Mouse (Mus musculus) thymus, adult 2 months (tissue): ENCODE results near the gene P2rx6. TPM values are rescaled to one million over a fixed set of nuclear protein-coding genes. Genes with fewer than 3 reads are reported as not detected.
A peak's percentile ranks its signal among the peaks of the same experiment; 100 is the strongest.

Experiments used
- DNase-seq: peaks from one replicate; pipeline ENCODE4 v3.0.0; 2021
- H3K27ac ChIP-seq: fragments of 200-500 bp; 2 replicates; pipeline ENCODE4 v1.5.1; 2012; ENCODE audit warnings: low read length, control low read depth; ENCODE audit not compliant: control insufficient read depth, insufficient read depth
- H3K27me3 ChIP-seq: fragments of 200-500 bp; 2 replicates; pipeline ENCODE4 v1.6.1; 2012; ENCODE audit warnings: mild to moderate bottlenecking, low read length, moderate library complexity, mixed read lengths; ENCODE audit not compliant: control insufficient read depth, insufficient read depth
- H3K36me3 ChIP-seq: fragments of 200-500 bp; 2 replicates; pipeline ENCODE4 v1.6.1; 2012; ENCODE audit warnings: mild to moderate bottlenecking, low read length, moderate library complexity; ENCODE audit not compliant: control insufficient read depth, insufficient read depth
- H3K4me1 ChIP-seq: fragments of 200-500 bp; replicated peaks from 2 replicates; pipeline ENCODE4 v1.6.1; 2012; ENCODE audit warnings: low read length; ENCODE audit not compliant: control insufficient read depth, insufficient read depth
- H3K4me3 ChIP-seq: fragments of 200-500 bp; 2 replicates; pipeline ENCODE4 v1.5.1; 2012; ENCODE audit warnings: mild to moderate bottlenecking, low read length, control low read depth, moderate library complexity; ENCODE audit not compliant: control insufficient read depth, insufficient read depth
- CTCF ChIP-seq: fragments of 200-500 bp; IDR thresholded peaks from 2 replicates; pipeline ENCODE4 v1.5.1; 2012; ENCODE audit warnings: mild to moderate bottlenecking, control low read depth, low read length, moderate library complexity, borderline replicate concordance; ENCODE audit not compliant: control insufficient read depth, poor library complexity, insufficient read depth; ENCODE audit errors: extremely low read depth
- POLR2A ChIP-seq: fragments of 200-500 bp; IDR thresholded peaks from 2 replicates; pipeline ENCODE4 v1.6.1; 2012; ENCODE audit warnings: mild to moderate bottlenecking, low read length, control low read depth, moderate library complexity; ENCODE audit not compliant: control insufficient read depth, poor library complexity, insufficient read depth; ENCODE audit errors: extremely low read depth
- WGBS: fragments of 180-500 bp; shearing (Covaris S2); methylation state at CpG from one replicate; pipeline ENCODE4 v1.1.7; 2018; 5-methylcytosine and 5-hydroxymethylcytosine counted together
- polyA plus RNA-seq: library from polyadenylated mRNA; depleted of rRNA; stranded (reverse); fragments of >200 nt; gene quantifications from 2 replicates; pipeline ENCODE4 v1.2.3, GENCODE M21; 2012; rRNA removed

Gene P2rx6
- polyA plus RNA-seq, 1 experiment: 1.8 TPM

DNA sequence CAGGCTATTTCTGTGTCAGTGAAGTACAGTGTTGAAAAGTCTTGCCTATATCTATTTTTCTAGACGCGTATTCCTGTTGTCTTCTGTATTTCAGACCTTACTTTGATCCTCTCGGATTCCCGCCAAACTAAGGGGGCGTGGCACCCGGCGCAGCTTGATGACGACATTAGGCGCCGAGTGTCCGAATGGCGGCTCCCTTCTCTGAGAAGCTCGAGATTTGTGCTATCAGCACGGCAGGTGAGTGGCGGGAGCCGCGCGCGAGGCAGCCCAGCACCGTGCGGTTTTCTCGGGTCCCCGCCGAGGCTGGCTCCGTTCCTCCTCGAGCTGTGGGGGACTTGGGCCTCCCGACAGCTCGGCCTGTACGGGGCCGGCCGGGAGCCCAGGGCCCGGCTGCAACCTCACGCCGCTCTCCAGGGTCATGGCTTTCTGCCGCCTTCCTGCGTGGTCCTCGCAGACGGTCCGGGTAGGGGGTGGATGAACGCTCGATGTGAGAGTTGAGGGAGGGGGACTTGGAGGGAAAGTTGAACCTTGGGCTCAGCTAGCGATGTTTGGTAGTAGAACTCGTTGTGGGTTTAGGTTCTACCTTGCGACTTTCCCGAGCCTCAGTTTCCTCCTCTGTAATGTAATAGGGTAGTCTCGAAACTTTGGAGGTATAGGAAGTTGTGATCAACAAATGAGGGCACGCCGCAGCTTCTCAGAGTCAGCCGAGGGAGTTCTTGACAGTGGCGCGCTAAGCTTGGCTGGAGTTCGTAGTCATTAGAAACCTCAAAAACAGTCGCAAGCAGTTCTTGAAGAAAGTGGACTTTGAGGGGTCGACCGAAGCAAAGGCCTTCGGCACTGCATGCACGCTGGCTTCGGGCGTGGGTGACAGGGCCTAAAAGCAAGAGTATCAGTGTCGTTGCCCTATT lies 57.8 kb downstream of the P2rx6 start, which contains the start of gene Smpd4:
Smpd4 (plus strand) TSS at position 157 of the 908 bp plus-strand sequence.
- peak; percentile 90 for DNase-seq

DNA sequence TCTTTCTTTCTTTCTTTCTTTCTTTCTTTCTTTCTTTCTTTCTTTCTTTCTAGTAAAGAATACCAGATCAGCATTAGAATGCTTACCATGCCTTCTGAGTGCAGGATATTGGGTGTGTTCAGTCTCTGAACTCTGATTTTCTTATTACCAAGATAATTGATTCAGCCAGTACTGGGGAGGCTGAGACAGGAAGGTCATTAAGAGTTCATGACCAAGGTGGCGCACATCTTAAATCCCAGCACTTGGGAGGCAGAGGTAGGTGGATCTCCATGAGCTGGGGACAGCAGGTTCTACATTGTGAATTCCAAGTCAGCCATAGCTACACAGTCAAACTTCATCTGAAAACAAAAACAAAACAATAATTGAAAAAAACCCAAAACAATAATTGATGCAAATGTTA lies 60.3 kb downstream of the P2rx6 start:
- H3K4me3 ChIP-seq: no peak overlapping the region
- no peak for TF ChIP-seq POLR2A
- TF ChIP-seq CTCF: no peak
- 100% methylated on average over 1 of the region's 1 CpGs for WGBS
- H3K4me1 ChIP-seq: peaks cover 4% of the 10 kb centered on the region
- DNase-seq: no peak
- H3K36me3 ChIP-seq: peaks cover 11% of the 10 kb centered on the region
- H3K27me3 ChIP-seq: no peaks in the 10 kb centered on the region
- H3K27ac ChIP-seq: no peak overlapping the region

More for the DNA sequence above, 57.8 kb downstream of the P2rx6 start, which contains the start of gene Smpd4:
- no peaks in the 10 kb centered on the region for H3K27me3 ChIP-seq
- peaks cover 4% of the 10 kb centered on the region for H3K4me1 ChIP-seq
- H3K4me3 ChIP-seq: peak within 1 kb of the TSS; percentile 72
- 2% methylated on average over 60 of the region's 60 CpGs for WGBS
- H3K27ac ChIP-seq: no peak within 1 kb of the TSS
- peaks cover 4% of the 10 kb centered on the region for H3K36me3 ChIP-seq
- TF ChIP-seq POLR2A (peak; percentile 33; the same call in 1 of the 2 replicates), CTCF (no peak)

DNA sequence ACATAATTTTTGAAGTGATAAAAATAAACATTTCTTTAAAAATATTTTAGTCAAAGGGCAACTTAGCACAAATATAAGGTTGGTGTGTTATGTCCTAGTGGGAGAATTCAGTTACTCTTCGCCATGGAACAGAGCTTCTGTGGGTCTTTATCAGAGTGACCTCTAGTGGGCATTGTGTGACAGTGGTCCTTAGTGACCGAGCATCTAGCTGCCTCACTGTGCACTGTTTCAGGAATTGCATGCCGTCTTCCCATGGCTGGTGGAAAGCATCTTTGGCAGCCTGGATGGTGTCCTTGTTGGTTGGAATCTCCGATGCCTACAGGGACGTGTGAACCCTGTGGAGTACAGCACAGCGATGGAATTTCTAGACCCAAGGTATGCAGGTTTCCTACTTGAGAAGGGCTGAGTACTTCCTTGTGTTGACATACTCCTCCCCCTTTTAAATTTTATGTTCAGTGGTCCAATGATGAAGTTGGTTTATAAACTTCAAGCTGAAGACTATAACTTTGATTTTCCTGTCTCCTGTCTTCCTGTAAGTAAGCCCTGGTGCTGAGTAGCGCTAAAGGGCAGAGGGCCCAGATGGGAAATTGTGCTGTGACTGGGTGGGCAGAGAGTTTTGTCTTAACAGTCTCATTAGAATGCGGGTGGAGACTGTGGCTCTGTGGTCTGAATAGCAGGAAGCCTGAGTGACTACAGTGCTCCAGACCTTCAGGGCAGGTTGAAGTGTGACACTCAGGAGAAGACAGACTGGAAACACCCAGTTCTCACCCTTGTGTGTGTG lies 64.0 kb downstream of the P2rx6 start:
- H3K4me3 ChIP-seq: no peak overlapping the region
- H3K27me3 ChIP-seq: no peaks in the 10 kb centered on the region
- WGBS: 85% methylated on average over 8 of the region's 8 CpGs
- no peaks in the 10 kb centered on the region for H3K4me1 ChIP-seq
- no peak for DNase-seq
- TF ChIP-seq POLR2A (no peak), CTCF (peak; percentile 26; the same call in 1 of the 2 replicates)
- H3K27ac ChIP-seq: no peak overlapping the region
- H3K36me3 ChIP-seq: peaks cover 39% of the 10 kb centered on the region

DNA sequence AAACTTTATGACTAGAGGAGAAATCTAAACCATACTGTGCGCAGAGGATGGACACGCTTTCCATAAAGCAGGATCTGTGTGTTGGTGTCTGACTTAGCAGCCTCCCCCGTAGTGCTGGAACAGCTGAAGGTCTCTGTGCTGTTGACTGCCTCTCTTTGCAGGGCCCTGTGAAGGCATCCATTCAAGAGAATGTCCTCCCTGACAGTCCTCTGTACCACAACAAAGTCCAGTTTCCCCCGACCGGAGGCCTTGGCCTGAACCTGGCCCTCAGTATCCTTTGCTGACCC lies 64.5 kb downstream of the P2rx6 start:
- no peak overlapping the region for H3K27ac ChIP-seq
- TF ChIP-seq POLR2A: no peak
- no peak for TF ChIP-seq CTCF
- 96% methylated on average over 5 of the region's 5 CpGs for WGBS
- no peak for DNase-seq
- H3K36me3 ChIP-seq: peaks cover 45% of the 10 kb centered on the region
- no peaks in the 10 kb centered on the region for H3K4me1 ChIP-seq
- H3K4me3 ChIP-seq: no peak overlapping the region
- no peaks in the 10 kb centered on the region for H3K27me3 ChIP-seq

Other genes starting within 250 kb of the P2rx6 start
- gene Serpind1, start 230.5 kb upstream of the P2rx6 start, polyA plus RNA-seq: 0.16 and 0.69 TPM in 2 replicates
- gene Snap29, start 155.9 kb upstream of the P2rx6 start, polyA plus RNA-seq: 7.5 and 8.1 TPM in 2 replicates
- 75.5 and 78.4 TPM in 2 replicates for gene Pi4ka, start 155.6 kb upstream of the P2rx6 start, polyA plus RNA-seq
- gene Crkl, start 109.9 kb upstream of the P2rx6 start, polyA plus RNA-seq: 147 and 200 TPM in 2 replicates
- 0.93 and 1.4 TPM in 2 replicates for gene Aifm3, start 72.3 kb upstream of the P2rx6 start, polyA plus RNA-seq
- 291 and 303 TPM in 2 replicates for gene Lztr1, start 53.2 kb upstream of the P2rx6 start, polyA plus RNA-seq
- gene Thap7, start 30.7 kb upstream of the P2rx6 start, polyA plus RNA-seq: 139 and 141 TPM in 2 replicates
- gene Lrrc74b, start 638 bp upstream of the P2rx6 start, polyA plus RNA-seq: 0.10 and 0.11 TPM in 2 replicates
- 5.0 and 6.5 TPM in 2 replicates for gene Slc7a4, start 21.3 kb downstream of the P2rx6 start, polyA plus RNA-seq
- gene Smpd4, start 57.5 kb downstream of the P2rx6 start, polyA plus RNA-seq: 134 and 144 TPM in 2 replicates
- 0.50 and 0.61 TPM in 2 replicates for gene Ccdc74a, start 84.6 kb downstream of the P2rx6 start, polyA plus RNA-seq
- gene Med15, start 171.0 kb downstream of the P2rx6 start, polyA plus RNA-seq: 286 and 308 TPM in 2 replicates
- gene Klhl22, start 197.7 kb downstream of the P2rx6 start, polyA plus RNA-seq: 72.7 and 75.1 TPM in 2 replicates
- 41.0 and 41.2 TPM in 2 replicates for gene Scarf2, start 235.4 kb downstream of the P2rx6 start, polyA plus RNA-seq